Mouse (Mus musculus): ENCODE data around the gene Usp24. TPM values are rescaled to one million over a fixed set of nuclear protein-coding genes. Genes with fewer than 3 reads are reported as not detected.
"Not testable (repeated sequence)": the region's sequence is repeated elsewhere in the genome, so short reads cannot be mapped to it uniquely, and the experiment has no call there.

The Usp24 gene
- polyA plus RNA-seq, 1 experiment: 12.1 TPM

DNA sequence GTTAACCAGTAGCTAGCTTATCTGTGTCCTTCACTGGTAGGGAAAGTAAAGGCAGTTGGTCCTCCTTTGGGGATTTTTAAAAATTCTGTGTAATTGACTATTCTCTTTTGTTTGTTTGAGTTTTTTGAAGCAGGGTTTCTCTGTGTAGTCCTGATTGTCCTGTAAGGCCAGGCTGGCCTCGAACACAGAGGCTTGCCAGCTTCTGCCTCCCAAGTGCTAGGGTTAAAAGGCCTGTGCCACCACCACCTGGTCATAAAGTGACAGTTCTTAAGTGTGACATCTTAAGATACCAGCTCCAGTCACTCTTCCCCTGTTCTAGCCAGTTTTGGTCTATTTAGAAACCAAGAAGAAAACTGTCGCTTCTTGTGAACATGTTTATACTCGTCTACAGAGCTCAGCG, 2.2 kb downstream of the Usp24 start:
- DNase-seq (ENCODE audit: low read depth): no peak

DNA sequence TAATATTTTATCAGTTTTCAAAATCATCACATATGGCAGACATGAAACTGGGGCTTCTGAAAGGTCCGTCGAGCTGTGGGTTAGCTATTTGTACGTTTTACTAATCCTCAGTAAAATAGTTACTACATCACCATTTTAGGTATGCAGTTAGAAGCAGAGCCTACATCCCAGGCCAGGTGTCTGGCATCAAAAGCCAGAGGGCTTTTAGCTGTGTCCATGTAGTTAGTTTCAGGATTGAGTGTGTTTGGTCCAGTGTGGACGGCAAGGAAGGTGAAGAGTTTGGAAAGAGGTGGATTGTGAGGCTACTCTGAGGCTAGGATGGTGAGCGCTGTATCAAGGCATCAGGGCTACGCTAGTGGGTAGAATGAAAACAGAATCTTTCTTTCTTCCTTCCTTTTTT, 3.0 kb downstream of the Usp24 start:
- DNase-seq (ENCODE audit: low read depth): no peak

DNA sequence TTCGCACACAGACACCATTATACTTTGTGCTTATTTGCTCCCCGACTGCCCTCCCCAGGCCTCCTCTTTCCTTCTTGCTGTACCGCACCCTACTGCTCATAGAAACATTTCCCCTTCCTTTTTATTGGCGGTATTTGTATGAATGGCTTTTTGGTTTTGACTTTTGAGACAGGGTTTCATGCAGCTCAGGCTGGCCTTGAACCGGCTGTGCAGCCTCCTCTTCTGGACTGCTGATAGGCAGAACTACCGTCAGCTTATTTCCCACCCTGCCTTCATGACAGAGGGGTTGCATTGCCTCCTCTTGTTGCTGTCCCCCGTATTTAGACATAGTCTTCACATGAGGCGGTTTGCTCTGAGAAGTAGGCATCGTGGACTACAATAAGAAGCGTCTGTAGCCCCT, 6.8 kb downstream of the Usp24 start:
- DNase-seq (ENCODE audit: low read depth): no peak

DNA sequence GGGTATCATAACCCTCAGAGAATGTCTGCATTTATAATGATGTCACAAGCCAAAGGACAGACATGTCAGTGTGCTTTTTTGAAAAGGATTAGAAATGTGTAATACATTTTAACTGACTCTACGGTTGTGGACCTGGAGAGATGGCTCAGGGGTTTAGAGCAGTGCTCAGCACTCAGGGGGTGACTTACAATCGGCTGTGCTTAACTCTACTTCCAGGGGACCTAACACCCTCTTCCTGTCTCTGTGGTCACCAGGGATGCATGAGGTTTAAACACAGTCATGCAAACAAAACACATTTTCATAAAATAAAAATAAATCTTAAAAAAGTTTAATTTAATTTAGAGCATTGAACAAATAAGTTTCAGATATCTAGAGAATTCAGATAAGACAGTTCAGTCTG, 7.3 kb downstream of the Usp24 start:
- no peak for DNase-seq (ENCODE audit: low read depth)

DNA sequence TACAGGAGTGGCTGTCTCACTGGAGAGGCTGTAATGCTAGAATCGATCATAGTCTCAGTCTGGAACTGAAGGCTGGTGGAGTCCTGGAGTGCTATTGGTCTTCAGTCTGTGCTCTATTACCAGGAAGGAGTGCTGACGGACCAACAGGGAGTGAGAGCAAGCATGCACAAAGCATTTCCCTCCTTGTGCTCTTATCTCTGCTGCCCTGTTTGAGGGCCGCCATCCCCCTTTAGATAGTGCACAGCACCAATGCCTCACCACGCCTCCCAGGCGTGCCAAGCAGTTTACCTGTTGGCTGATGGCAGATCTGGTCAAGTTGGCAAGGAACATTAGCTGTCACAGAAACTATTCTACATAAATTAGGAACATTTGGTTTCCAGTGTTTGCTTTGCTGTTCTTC, 11.4 kb downstream of the Usp24 start:
- DNase-seq (ENCODE audit: low read depth): no peak

GRCm38 (mm10) chr4:106328704-106329103, 12.7 kb downstream of the Usp24 start:
- DNase-seq (ENCODE audit: low read depth): no peak

GRCm38 (mm10) chr4:106329171-106329570, 13.2 kb downstream of the Usp24 start:
- not testable (repeated sequence) for DNase-seq (ENCODE audit: low read depth)

- no peak for DNase-seq (ENCODE audit: low read depth)
Observed at GRCm38 (mm10) chr4:106330371-106330819, 14.4 kb downstream of the Usp24 start.

- DNase-seq (ENCODE audit: low read depth): no peak
Observed at GRCm38 (mm10) chr4:106333071-106333470, 17.1 kb downstream of the Usp24 start.

GRCm38 (mm10) chr4:106333584-106333983, 17.6 kb downstream of the Usp24 start:
- no peak for DNase-seq (ENCODE audit: low read depth)

GRCm38 (mm10) chr4:106335858-106336257, 19.8 kb downstream of the Usp24 start:
- no peak for DNase-seq (ENCODE audit: low read depth)

- no peak for DNase-seq (ENCODE audit: low read depth)
Observed at GRCm38 (mm10) chr4:106347664-106348063, 31.7 kb downstream of the Usp24 start.

DNA sequence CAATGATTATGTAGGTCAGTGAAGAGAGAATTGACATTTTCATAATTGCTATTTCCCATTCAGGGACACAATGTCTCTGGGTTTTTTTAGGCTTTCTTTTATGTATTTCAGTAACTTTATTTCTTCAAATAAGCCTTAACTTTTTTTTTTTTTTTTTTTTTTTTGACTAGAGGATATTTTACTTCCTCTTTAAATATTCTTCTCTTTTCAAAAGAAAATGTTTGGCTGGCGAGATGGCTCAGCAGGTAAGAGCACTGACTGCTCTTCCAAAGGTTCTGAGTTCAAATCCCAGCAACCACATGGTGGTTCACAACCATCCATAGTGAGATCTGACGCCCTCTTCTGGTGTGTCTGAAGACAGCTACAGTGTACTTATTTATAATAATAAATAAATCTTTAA, 39.0 kb downstream of the Usp24 start:
- DNase-seq (ENCODE audit: low read depth): not testable (repeated sequence)

DNA sequence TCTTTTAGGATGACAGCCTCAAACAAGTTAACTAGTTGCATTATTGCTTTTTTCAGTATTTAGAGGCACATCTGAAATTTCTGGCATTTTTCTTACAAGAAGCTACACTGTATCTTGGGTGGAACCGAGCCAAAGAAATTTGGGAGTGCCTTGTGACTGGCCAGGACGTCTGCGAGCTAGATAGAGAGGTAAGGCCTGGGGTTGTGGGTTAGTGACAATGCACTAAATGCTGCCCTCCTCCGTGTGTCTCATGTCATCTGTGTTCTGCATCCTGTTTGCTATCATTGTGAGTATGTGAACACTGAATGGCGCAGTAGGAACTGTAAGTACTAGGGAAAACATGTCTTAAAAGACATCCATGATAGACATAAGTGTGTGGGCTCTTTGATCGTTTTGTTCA, 54.0 kb downstream of the Usp24 start:
- DNase-seq (ENCODE audit: low read depth): no peak

- no peak for DNase-seq (ENCODE audit: low read depth)
Observed at GRCm38 (mm10) chr4:106375857-106376256, 59.8 kb downstream of the Usp24 start.

GRCm38 (mm10) chr4:106378839-106379572, 63.0 kb downstream of the Usp24 start:
- no peak for DNase-seq (ENCODE audit: low read depth)

- no peak for DNase-seq (ENCODE audit: low read depth)
Observed at GRCm38 (mm10) chr4:106381131-106381530, 65.1 kb downstream of the Usp24 start.

DNA sequence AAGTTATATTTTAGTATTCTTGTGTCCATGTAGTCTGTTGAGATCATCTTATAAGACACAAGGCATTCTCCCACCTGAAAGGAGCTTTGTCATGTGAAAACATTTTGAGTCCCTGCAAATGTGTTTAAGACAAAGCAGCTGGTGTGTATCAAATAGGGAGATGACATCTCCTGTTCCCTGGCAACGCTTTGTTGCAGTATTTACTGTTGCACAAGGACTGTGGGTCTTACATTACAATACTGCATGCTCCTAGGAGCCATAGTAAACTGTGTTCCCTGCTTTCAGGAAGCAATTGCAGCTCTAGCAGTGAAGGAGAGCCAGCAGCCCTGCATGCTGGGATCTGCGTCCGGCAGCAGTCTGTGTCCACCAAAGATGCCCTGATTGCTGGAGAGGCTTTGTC, 73.9 kb downstream of the Usp24 start:
- no peak for DNase-seq (ENCODE audit: low read depth)

DNA sequence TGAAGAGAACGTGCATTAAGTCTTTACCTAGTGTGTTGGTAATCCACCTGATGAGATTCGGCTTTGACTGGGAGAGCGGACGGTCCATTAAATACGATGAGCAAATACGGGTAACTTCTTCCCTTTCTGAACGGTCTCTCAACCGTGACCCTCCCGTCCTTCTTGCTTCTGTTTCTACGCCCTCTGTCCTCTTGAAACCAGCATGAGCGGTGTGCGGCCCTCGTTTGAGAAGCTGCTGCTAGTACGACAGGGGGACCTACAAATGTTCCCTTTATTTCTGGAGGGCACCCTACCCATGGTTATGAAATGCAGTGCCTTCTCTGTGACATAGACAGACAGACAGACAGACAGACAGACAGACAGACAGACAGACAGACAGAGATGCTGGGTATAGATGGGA, 93.6 kb downstream of the Usp24 start:
- no peak for DNase-seq (ENCODE audit: low read depth)

DNA sequence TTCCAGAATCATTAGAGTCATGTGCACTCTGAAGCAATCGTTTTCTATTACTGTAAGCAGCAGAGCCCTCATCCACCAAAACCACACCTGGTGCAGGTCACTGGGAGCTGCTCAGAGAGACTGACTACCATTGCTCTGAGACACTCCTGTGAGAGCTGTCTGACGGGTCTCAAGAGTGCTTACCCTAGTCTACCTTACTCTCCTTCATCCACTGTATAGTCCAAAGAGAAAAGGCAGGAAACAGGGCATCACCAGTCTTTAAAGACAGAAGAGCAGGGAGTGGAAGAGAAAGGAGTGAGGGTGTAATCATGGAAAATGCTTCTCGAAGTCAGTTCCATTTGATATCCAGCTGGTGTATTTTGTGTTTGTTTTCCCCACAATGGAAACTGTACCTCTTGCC, 103.2 kb downstream of the Usp24 start:
- no peak for DNase-seq (ENCODE audit: low read depth)

DNA sequence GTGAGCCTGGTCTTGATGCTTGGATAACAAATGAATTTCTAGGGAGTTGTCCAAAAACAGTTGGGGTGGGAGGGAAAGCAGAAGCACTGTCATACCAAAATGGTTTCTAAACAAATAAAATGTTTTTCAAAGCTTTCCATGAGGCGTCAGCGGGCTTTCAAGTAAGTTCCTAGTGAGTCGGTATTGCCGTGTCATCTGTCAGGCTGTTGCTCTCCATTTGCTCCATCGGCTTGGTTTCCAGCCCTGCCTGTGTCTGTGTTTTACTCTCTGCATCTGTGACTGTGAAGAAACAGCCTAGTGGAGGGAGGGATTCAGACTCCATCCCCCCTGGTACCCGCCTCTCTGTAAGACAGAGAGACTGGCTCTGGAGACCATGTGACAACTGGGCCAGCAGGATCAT, 103.8 kb downstream of the Usp24 start:
- no peak for DNase-seq (ENCODE audit: low read depth)

- no peak for DNase-seq (ENCODE audit: low read depth)
Observed at GRCm38 (mm10) chr4:106422597-106422996, 106.6 kb downstream of the Usp24 start.

- DNase-seq (ENCODE audit: low read depth): no peak
Observed at GRCm38 (mm10) chr4:106424560-106424959, 108.5 kb downstream of the Usp24 start.

- DNase-seq (ENCODE audit: low read depth): no peak
Observed at GRCm38 (mm10) chr4:106426286-106426685, 110.3 kb downstream of the Usp24 start.
